Mouse (Mus musculus) neural tube, embryonic 14.5 days (tissue): ENCODE data around the gene Dock10. TPM values are rescaled to one million over a fixed set of nuclear protein-coding genes. Genes with fewer than 3 reads are reported as not detected.

Experiments
- ATAC-seq: fragments of 200-750 bp; cut with Nextera tagmentation; 2 replicates; pipeline ENCODE4 v1.8.0; 2017; ENCODE audit warnings: low read depth, mild to moderate bottlenecking, moderate TSS enrichment, moderate library complexity
- H3K27ac ChIP-seq: fragments of 300-500 bp; sonication (generic); 2 replicates; pipeline ENCODE4 v1.5.1; 2014; ENCODE audit warnings: low read depth, mild to moderate bottlenecking, control low read depth, low read length, moderate library complexity, mixed read lengths
- H3K27me3 ChIP-seq: fragments of 300-500 bp; sonication (generic); 2 replicates; pipeline ENCODE4 v1.6.1; 2014; ENCODE audit warnings: low read length; ENCODE audit not compliant: control insufficient read depth, insufficient read depth
- H3K36me3 ChIP-seq: fragments of 300-500 bp; sonication (generic); 2 replicates; pipeline ENCODE4 v1.6.1; 2014; ENCODE audit warnings: low read length, mixed read lengths; ENCODE audit not compliant: control insufficient read depth, insufficient read depth
- H3K4me1 ChIP-seq: fragments of 300-500 bp; sonication (generic); 2 replicates; pipeline ENCODE4 v1.6.1; 2014; ENCODE audit warnings: low read length; ENCODE audit not compliant: control insufficient read depth, insufficient read depth
- H3K4me2 ChIP-seq: fragments of 300-500 bp; sonication (generic); 2 replicates; pipeline ENCODE4 v1.6.1; 2014; ENCODE audit warnings: mild to moderate bottlenecking, low read depth, low read length, control low read depth
- H3K4me3 ChIP-seq: fragments of 300-500 bp; sonication (generic); 2 replicates; pipeline ENCODE4 v1.5.1; 2014; ENCODE audit warnings: low read depth, low read length, control low read depth, mixed read lengths
- H3K9ac ChIP-seq: fragments of 300-500 bp; sonication (generic); replicated peaks from 2 replicates; pipeline ENCODE4 v1.6.1; 2014; ENCODE audit warnings: low read depth, mild to moderate bottlenecking, control low read depth, low read length, mixed read lengths
- H3K9me3 ChIP-seq: fragments of 300-500 bp; sonication (generic); 2 replicates; pipeline ENCODE4 v1.6.1; 2016; ENCODE audit warnings: low read length; ENCODE audit not compliant: control insufficient read depth
- WGBS: fragments of 180-500 bp; shearing (Covaris S2); extraction: QIAGEN DNeasy Blood & Tissue Kit; methylation state at CpG from one replicate; pipeline ENCODE4 v1.1.7; 2014; 5-methylcytosine and 5-hydroxymethylcytosine counted together
- polyA plus RNA-seq: library from polyadenylated mRNA; unstranded; fragments of >200 nt; fragmentation: Nextera tagmentation; extraction: Ambion mirVana; gene quantifications from 2 replicates; pipeline ENCODE4 v1.2.1, GENCODE M21; 2014

The Dock10 gene
- polyA plus RNA-seq, 1 experiment from 2014 or later = 8.3 TPM

DNA sequence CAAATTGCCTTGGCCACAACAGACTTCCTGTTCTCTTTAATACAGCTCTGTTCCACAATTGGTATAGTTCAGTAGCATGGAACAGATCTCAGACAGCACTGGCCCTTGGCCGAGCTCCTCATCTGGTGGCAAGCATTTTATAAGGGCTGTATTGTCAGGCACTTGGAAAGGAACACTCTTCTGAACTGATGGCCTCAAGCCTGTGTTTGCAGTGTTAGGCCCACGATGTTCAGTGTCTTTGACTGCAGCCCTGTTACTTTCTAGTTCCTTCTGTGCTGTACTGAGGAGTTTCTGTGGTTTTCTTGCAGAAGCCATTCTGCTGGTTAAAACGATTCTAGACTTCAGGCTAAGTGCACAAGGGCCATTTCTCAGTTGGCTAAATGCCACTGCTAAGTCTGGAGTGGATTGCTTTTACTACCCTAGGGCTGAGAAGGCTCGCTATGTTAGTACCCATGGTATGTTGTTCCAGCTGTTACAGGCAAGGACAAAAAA, 121.1 kb downstream of the Dock10 start:
- H3K4me3 ChIP-seq = no peak overlapping the region
- ATAC-seq = no peak
- H3K9ac ChIP-seq = no peak overlapping the region
- no peak overlapping the region for H3K4me2 ChIP-seq
- H3K27ac ChIP-seq = no peak overlapping the region
- H3K9me3 ChIP-seq = no peaks in the 10 kb centered on the region
- H3K4me1 ChIP-seq = no peaks in the 10 kb centered on the region
- no peaks in the 10 kb centered on the region for H3K36me3 ChIP-seq
- WGBS = 66% methylated on average over 4 of the region's 4 CpGs
- no peaks in the 10 kb centered on the region for H3K27me3 ChIP-seq

DNA sequence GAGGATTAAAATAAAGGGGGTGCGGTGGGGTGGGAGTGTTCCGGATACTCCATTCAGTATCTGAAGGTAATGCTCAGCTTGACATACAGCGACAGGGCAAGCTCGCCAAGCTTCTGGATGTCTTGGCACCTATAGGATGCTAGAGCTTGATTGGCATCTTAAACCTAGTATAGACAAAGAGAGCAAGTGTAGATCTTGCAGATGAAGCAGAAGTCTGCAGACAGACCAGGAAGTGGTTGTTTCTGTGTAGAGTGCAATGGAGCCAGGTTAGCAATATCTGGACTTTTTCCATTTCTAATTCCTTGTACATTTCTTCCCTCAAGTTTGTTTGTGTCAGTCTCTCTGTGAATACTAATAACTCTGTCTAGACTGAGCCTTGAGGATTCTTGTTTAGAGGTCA, 122.5 kb downstream of the Dock10 start:
- Histone ChIP-seq H3K4me1 (peaks cover under 1% of the 10 kb centered on the region; the same call in 1 of the 2 replicates), H3K27me3 (no peaks in the 10 kb centered on the region), H3K9ac (no peak overlapping the region), H3K36me3 (no peaks in the 10 kb centered on the region), H3K27ac (no peak overlapping the region), H3K9me3 (no peaks in the 10 kb centered on the region), H3K4me3 (no peak overlapping the region), H3K4me2 (no peak overlapping the region)
- no peak for ATAC-seq
- 95% methylated on average over 4 of the region's 4 CpGs for WGBS

DNA sequence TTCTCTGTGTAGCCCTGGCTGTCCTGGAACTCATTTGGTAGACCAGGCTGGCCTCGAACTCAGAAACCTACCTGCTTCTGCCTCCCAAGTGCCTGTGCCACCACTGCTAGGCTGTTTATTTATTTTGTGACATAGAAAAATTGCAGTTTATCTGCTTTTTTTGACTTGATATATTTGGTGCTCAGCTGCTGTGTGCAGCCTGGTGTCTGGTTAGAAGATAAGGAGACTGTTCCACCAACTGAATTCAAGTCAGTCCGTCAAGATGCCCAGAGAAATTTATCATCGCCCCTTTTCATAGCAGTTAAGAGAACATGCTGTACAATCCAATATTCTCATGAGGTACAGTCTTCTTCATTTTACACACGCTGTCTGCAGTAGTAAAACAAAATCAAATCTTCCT, 124.8 kb downstream of the Dock10 start:
- ATAC-seq = no peak
- H3K36me3 ChIP-seq = no peaks in the 10 kb centered on the region
- WGBS = 88% methylated on average over 4 of the region's 4 CpGs

DNA sequence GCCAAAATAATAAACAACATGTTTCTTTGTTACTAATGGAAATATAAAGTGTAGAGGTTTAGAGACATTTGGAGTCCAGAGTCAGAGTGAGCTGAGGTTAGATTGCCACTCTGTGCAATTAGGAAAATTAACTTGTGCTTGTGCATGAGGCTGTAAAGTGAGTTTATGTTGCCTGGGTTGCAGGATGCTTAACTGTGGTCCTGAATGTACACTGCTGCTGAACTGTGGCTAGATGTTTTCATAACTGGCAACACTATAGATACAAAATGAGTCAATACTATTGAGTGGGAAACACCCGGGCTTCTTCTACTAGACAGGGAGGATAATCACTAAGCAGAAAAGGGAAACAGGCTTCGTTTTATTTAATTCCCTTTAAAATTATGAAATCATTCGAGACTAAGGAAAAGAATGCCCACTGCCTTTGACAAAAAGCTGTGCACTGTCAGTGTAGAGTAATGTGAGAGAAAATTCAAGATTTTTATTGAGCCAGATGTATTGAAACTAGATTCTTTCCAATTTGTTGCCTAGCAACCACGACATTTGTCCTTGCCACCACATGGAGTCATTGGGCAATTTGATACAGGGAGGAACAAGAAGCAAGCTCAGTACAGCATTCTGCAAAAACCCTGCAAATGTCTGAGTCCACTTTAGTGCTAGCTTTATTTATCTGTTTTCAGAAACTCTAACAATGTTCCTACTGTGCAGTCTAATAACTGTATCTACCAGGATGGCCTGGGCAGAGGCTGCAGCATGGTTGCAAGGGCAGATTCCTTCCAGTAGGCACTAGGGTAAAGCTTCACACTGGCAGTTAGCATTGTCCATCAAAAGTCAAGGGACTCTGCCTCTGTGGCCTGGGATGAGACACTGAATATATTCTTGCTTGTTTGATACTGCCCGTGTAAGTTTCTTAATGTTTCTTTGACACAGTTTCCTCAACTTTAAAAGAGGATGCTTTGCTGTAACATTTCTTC, 127.9 kb downstream of the Dock10 start:
- Histone ChIP-seq H3K9ac (no peak overlapping the region), H3K9me3 (no peaks in the 10 kb centered on the region), H3K4me2 (no peak overlapping the region), H3K4me3 (no peak overlapping the region), H3K27ac (peak overlapping the region; percentile 8; the same call in 1 of the 2 replicates), H3K36me3 (no peaks in the 10 kb centered on the region), H3K4me1 (peaks cover 4% of the 10 kb centered on the region; the same call in 1 of the 2 replicates), H3K27me3 (no peaks in the 10 kb centered on the region)
- peak; percentile 80; the same call in 1 of the 2 replicates for ATAC-seq
- 23% methylated on average over 5 of the region's 5 CpGs for WGBS

More for the DNA sequence above, 124.8 kb downstream of the Dock10 start:
- Histone ChIP-seq H3K9ac (no peak overlapping the region), H3K27me3 (no peaks in the 10 kb centered on the region), H3K9me3 (no peaks in the 10 kb centered on the region), H3K4me1 (peaks cover 4% of the 10 kb centered on the region; the same call in 1 of the 2 replicates), H3K4me3 (no peak overlapping the region), H3K4me2 (no peak overlapping the region), H3K27ac (no peak overlapping the region)

DNA sequence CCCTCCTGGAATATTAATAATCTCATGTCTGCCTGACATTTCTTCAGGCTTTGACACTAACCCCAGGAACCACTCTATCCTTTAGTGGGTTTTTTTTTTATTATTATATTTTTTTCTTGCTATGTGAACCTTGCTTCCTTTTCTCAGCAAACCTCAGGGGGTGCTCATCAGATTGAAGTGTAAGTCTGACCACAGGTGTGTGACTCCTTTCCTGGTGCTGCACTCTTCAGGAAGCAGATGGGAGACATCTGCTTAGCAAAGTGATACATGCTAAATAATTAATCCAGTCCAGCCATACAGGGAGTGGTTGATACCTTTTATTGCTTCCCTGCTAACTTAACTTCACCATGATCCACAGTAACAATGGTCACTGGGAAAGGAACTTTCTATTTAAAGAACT, 130.3 kb downstream of the Dock10 start:
- H3K4me3 ChIP-seq = no peak overlapping the region
- H3K4me1 ChIP-seq = peaks cover 4% of the 10 kb centered on the region; the same call in 1 of the 2 replicates
- ATAC-seq = no peak
- no peaks in the 10 kb centered on the region for H3K27me3 ChIP-seq
- no peak overlapping the region for H3K4me2 ChIP-seq
- H3K9ac ChIP-seq = no peak overlapping the region
- no peaks in the 10 kb centered on the region for H3K9me3 ChIP-seq
- no peak overlapping the region for H3K27ac ChIP-seq
- no peaks in the 10 kb centered on the region for H3K36me3 ChIP-seq

DNA sequence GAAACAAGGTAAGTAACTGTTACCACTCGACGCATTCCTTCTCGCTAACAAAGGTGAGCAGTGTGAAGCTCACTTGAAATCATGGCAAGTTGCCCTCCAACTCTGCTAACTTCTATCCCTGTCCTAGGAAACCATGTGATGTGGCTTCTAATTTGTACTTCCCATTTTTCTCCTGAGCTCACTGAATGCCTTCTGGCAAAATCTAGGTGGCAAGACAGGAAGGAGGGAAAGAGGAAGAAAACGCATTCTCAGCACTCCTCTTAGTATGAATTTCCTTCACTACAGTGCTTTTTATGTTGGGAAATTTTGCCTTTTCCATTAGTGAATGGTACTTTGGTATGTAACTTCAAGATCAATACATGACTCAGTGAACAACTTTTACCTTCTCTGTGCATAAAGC, 131.5 kb downstream of the Dock10 start:
- Histone ChIP-seq H3K4me3 (no peak overlapping the region), H3K9me3 (no peaks in the 10 kb centered on the region), H3K27ac (no peak overlapping the region), H3K4me2 (no peak overlapping the region), H3K27me3 (no peaks in the 10 kb centered on the region), H3K4me1 (peaks cover 4% of the 10 kb centered on the region; the same call in 1 of the 2 replicates), H3K9ac (no peak overlapping the region), H3K36me3 (no peaks in the 10 kb centered on the region)
- WGBS = 94% methylated on average over 4 of the region's 4 CpGs
- ATAC-seq = no peak

DNA sequence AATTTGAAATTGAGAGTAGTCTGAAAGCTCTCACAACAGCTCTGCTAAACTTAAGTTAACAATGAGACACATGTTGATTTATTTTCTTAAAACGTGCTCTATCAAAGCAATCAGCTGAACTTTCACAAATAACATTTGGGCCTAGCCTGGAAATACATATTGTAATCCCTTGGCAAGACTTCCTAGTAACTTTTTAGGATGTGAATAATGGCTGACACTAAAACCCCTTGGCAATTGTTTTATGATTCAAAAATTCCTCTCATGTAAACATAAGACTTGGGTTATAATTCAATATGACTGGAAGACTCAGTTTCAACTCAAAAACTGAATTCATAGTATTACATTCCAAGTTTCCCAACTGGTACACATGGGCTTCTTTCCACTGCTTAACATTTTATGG, 133.0 kb downstream of the Dock10 start:
- Histone ChIP-seq H3K9ac (no peak overlapping the region), H3K36me3 (no peaks in the 10 kb centered on the region), H3K9me3 (no peaks in the 10 kb centered on the region), H3K4me3 (no peak overlapping the region), H3K4me1 (no peaks in the 10 kb centered on the region), H3K27ac (no peak overlapping the region), H3K27me3 (no peaks in the 10 kb centered on the region), H3K4me2 (no peak overlapping the region)
- 62% methylated on average over 1 of the region's 1 CpGs for WGBS
- ATAC-seq = no peak

DNA sequence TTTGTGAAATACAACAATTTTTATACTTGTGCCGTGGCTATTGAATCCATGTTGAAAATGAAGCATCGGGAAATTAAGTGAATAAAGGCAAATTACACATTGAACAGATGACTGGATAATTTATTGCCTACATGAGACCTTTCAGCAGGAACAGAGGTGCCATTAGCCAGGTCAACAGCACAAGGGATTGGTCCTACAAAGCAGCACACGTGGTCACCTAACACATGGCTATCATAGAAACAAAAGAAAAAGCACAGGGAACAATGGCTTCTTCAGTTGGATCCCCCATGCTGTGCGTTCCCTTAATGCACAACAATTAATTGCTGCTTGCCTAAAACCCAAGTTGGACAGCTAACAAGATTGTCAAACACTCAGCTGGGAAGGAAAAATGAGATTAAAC, 133.8 kb downstream of the Dock10 start:
- Histone ChIP-seq H3K4me2 (no peak overlapping the region), H3K27ac (no peak overlapping the region), H3K9me3 (no peaks in the 10 kb centered on the region), H3K27me3 (no peaks in the 10 kb centered on the region), H3K36me3 (no peaks in the 10 kb centered on the region), H3K4me3 (no peak overlapping the region), H3K4me1 (no peaks in the 10 kb centered on the region), H3K9ac (no peak overlapping the region)
- ATAC-seq = 0 out of 2 replicates have a peak, but pooled peaks have one; percentile 60
- WGBS = 31% methylated on average over 4 of the region's 4 CpGs

DNA sequence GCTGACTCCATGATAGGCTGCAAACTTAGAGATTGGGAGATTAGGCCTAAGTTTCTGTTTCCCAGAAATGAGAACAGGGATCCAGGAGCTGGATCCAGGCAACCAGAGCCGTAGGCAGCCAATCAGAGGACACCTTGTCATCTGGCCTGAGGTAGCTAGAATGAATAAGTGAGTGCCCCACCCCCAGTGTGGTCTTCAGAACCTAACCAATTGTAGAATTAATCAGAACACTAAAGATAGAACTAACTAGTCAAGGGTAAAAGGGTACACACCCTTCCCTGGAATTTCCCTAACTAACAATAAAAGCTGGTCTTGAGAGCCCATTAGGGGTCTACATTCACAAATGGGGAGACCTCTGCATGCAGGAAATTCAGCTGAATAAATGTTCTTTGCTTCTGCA, 135.7 kb downstream of the Dock10 start:
- Histone ChIP-seq H3K4me2 (no peak overlapping the region), H3K27ac (no peak overlapping the region), H3K36me3 (no peaks in the 10 kb centered on the region), H3K4me3 (no peak overlapping the region), H3K9me3 (no peaks in the 10 kb centered on the region), H3K4me1 (no peaks in the 10 kb centered on the region), H3K27me3 (no peaks in the 10 kb centered on the region), H3K9ac (no peak overlapping the region)
- 93% methylated on average over 1 of the region's 1 CpGs for WGBS
- ATAC-seq = no peak
